Mouse (Mus musculus): ENCODE data around the gene Sox5.
A peak's percentile ranks its signal among the peaks of the same experiment; 100 is the strongest.

Sox5 gene

DNA sequence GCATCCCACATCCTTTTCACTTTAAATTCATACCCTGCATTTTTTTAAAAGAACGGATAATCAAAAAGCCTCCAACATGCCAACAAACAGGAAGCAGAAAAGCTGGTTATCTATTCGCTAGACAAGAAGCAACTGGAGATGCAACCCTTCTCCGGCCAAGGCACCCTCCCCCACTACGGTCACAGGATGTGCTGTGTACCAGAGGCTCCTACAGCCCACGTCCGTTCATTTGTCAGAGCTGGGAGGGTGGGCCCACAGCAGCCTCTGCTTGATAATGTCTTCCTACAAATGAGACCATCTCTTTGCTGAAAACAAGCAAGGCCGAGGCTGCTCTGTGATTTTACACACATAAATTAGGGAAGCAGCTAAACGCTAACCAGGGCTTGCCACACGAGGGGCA, 69.9 kb downstream of the Sox5 start:
- no peak for DNase-seq

DNA sequence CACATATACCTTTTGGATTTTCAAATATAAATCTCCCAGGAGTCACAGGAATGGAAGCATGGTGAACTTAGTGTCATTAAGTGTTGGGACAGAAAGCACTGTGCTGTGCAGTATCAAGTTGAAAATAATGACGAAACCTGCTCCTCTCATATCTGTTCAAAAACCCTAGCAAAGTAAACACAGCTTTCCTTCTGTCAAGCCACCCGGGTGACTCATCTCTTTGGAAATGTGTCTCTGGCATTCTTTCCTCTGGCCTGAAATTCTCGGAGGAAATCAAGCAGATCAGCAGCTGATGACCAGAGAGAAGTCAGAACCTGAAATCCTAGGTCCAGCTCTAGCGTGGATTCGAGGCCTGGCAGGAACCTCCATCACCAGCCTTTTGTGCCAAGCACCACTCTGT, 71.0 kb downstream of the Sox5 start:
- DNase-seq, result no peak

DNA sequence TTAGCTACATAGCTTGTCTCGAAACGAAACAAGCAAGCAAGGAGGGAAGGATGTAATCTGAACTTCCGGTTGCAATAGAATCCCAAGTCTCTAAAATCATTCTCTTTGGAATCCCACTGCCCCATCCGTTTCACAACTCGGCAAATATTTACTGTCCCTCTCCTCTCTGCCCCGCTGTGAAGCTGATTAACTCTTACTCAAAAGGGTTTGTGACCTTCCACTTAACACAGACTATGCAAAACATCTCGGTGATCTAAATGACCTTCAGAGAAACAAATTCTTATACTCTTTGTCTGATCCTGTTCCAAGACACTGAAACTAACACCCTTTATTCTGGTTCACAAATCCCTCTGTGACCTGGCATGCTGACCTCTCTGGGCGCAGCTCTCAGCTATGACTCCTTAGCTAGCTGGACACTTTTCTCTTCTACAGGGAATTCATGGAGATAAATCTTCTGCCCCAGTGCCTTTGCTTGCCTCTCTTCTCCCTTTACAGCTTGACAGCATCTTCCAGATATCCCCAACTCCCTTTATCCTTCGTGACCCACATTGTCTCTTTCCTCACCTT, 72.1 kb downstream of the Sox5 start:
- no peak for DNase-seq

DNA sequence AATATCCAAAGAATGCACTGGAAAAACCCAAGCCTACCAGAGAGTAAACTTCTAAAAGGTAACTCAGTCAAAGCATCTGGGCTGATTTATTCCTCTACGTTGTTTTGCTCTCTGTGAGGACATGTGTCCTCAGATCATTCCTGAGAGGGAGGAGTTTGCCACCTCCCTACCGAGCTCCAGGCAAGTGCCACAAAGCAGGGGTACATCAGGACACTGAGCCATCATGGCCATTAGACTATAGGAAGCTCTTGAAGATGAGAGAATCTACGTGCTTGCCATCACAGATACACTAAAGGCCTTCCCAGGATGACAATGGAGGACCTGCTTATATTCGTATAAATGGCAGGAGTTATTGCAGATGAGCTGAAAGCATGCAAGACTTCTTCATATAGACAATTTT, 73.4 kb downstream of the Sox5 start:
- no peak for DNase-seq

DNA sequence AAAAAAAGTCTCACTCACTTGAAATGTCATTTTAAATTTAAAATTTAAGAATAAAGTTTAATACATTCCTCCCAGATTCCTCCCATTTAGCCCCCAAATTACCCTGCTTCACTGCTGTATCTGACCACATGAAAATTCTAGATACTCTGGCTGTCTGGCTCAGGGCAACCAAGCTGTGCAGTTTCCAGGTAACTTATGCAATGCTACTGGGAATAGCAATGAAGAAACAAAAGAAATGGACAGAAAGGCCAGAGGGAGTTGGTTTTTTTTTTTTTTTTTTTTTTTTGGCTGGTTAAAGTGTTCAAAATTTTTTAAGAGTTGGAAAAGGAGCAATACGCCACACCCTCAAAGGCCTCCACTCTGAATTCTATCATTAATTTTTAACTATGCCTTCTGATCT, 73.8 kb downstream of the Sox5 start:
- no peak for DNase-seq

DNA sequence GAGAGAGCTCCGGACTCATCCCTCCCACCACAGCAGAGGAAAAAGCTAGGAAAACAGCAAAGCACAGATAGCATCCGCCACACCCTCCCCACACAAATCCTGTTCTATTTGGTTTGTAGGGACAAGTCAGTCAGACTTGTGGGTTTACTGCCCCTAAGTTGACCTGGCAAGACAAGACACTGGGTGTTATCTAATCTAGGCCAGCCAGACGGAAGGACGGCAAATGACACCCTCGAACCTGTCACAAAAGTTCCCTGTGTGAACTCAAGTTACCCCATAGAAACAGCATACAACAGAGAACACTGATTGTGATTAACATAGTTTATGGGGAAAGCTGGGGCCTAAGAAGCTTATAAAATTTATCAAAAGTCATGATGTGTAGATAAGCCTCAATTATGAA, 76.8 kb downstream of the Sox5 start:
- DNase-seq, result no peak

DNA sequence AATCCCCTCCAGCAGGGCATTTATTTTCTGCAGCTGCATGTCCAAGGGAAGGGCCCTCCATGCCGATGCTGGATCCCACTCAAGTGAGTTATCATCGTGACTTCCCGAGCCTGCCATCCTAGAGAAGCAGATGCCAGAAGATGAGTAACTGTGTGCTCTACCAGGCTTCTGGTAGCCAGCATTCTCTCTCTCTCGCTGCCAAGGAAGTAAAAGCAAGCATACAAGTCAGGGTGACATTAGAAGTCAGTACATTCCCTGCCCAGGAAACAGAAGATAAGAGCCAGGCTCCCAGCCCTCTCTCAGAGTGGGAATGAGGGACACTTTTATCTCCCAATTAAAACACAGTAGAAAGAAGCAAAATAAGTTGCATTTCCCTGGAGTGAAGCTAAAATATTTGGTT, 86.1 kb downstream of the Sox5 start:
- no peak for DNase-seq

DNA sequence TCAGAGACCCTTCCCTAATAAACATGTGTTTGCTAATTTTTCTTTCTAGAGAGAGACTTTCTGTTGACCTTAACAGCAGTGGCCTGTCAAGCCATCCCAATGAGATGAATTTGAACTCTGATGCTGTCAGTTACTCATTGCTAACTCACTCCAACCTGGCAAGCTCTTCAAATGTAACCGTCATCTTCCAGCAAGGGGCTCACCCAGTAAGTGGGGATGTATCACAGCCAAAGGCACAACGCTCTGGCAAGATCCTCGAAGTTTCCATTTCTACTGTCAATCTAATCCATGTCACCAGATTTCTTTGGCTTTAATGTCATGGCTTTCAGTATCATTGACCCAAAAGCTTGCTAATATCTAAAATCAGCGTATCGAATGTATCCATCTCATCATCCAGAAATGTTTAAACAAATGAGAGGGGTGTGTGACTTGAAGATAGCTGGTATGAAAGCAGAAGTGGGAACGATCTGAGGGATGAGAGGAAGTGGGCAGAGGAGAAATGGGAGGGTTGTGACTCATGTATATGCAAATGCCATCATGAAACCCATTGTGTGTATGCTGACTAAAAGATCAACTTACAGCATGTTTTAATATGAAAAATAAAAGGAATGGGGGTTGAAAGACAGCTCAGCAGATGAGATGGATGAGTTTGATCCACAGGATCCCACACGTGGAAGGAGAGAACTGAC, 88.4 kb downstream of the Sox5 start:
- peak in 1 of 2 experiments; percentile 17 for DNase-seq

DNA sequence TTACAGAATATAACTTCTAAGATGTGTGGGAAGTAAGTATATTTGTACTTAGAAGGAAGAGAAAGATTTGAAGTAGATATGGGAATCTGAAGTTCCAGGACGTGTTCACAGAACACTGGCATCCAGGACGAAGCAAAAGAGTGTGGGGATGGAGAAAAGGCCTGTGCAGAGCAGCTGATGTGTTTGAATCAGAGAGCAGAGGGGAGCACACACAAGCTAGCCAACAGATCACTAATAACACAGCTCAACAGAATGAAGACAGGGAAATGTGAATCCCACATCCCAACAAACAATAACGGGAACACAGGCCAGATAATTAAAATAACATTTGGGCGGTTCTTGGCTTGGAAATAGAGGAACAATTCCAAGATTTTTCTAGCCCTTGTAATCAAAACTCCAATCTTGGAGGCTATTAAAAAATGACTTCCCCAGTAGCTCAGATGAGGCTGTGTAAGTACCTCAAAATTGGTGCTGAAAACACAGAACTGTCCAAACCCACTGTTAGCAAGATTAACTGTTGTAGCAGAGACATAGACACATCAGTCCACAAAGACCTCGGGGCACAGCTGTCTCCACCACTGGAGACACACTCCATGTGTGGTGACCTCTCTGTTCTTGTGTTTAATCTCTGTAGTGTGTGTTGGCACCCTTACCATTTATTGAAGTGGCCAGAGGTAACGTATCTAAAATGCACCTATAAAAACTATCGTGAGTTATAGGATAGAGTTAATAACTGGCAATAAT, 90.3 kb downstream of the Sox5 start:
- no peak for DNase-seq

DNA sequence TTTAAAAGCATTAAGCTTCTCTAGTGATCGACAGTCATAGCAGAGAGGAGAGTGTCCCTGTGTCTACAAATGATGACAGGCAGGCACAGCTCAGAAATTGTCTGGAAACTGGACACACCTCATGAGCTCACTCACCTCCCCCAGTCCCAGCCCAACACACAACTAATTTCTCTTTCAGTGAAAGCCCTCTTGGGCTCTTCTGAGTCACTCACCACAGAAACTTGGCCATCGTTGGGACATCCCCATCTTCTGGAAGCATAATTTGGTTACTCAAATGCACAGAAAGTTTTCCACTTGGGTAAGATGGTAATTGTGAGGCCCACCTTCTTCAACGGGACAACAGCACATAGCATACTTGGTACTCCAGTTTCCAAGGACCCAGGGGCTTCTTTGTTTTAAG, 92.7 kb downstream of the Sox5 start:
- DNase-seq, result peak; percentile 38 to 41

DNA sequence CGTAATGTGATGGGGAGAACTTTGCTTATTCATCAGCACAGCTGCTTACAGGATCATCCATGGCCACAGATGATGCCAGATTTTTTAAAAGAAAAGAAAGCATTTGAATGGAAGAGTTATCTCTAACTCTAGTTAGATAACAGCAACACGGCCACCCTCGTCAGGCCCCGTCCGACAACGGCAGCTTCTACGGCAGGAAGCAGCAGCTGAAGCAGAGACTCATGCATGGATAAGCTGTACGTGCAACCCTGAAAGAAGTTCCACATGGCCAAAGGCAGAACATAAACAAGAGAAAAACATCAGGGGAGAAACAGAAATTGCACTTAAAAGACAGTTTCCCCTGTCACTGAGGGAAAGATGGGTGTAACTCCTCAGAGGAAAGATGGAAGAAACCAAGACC, 94.1 kb downstream of the Sox5 start:
- peak; percentile 53 to 60 for DNase-seq

DNA sequence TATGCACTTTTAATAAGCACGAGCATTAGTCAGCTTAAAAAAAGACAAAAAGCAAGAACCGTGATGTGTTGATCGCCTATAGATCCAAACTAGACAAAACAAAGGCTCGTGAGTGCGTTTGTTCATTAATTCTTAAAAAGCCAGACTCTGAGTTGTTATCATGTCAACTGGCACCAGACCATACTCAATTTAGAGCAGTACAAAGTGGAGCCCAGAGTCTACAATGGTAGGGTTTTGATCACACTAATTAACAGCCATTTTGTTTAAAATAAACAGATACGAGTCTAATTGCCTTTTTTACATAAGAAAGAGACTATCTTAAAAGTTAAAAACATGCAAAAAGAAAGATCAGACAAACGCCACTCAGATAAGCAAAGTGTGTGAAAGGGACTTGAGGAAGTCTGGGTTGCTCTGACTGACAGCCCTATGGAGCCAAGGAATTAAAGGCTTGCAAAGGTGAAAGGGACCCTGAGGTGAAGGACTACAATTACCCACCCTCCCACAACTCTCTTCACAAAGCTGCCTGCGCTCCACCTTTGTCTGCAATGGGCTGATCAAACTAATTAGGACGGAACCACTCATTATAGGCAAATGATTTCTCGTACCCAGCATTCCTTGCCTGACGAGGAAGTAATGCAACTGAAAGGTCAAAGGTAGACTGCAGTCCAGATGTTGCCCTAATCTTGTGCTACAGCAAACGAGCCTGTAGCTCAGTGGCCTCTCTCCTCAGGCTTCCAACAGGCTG, 100.6 kb downstream of the Sox5 start:
- DNase-seq, result no peak

DNA sequence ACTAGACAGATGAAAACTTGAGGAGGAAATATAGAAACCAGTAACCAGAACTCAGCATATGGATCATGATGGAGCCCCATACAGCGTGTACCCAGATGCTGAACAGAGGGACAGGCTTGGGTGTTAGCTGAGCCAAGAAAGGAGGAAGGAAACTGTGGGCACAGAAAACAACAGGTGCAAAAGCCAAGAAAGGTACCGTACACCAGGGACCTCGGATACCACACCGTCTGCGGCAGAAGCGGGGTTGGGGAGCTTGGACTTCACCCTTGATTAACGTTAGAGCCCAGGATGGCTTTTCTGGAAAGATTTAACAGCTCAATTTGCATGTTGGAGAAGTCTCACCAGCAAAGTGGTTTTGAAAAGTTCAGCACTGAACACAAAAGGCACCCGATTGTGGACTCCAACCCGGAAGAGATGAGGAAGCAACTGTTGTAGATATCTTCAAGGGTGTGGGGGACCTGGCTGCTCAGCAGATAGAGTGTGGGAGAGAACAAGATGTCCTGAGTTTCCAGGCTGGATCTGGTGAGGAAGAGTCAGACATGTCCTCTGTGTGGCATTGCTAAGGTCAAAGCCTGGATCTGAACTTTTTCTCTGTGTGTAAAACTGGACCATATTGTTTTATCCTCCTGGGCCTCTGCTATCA, 104.2 kb downstream of the Sox5 start:
- DNase-seq, result peak; percentile 66 to 68

DNA sequence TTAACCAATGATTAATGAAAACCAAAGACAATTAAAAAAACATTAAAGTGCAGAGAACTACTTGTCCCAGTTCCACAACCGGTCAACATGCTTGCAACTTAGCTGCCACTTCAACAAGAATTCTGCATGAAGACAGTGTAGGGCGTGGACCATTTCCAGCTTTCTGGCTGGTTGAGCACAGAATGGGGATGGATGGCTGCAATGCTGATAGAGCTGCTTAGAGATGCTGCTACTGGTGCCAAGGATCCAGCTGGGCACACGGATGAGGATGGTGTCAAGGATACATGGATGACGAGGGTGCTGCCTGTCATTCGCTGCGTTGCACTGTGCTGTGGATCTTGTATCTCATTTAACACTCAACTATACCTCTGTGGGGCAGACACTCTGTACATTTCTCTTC, 106.7 kb downstream of the Sox5 start:
- DNase-seq, result no peak

DNA sequence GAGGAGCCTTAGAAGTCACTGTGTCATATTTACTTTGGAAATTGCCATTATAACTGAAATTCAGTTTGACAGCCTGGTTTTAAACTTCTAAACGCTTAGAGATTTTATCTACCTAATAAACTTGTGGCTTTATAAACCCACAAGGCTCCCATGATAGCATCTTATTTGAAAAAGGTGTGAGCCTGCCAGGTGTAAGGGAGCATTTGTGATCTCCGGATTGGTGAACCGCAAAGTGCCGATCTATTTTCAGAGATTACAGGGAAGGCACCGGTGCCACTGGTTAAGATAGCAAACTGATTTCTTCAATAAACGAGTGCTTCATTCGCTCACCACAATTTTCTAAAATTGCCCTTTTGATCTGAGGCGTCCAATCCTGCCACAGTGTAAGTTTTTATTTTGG, 107.9 kb downstream of the Sox5 start:
- no peak for DNase-seq

DNA sequence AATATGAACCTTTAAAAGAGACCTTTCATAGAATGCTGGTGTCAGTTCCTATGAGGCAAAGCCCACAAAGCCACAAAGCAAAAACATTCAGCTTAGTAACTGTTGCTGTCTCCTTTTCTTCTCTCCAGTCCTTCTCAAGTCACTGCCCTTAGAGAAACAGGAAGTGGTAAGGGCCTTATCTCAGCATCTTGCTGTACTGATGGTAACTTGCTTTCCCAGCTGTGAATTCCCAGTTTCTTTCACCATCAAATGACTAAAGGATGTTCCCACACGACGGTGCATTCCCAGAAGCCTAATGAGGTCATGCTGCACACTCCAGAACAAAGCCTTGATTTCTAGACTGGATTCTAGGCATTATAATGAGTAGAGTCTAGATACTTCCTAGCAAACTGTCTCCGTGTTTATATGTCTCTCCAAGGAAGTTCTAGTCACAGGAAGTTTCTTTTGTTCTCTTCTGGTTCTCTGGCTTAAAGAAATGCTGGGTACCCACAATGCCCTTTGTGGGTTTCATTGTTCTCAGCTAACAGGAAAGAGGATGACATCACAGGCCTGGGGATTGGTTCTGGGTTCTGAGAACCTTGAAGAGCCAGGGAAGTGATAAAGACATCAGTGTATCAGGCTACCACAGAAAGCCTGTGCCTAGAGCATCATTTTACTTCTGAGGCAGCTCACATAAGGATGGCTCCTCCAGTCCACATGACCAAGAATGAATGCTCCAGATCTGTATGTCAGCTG, 111.2 kb downstream of the Sox5 start:
- peak; percentile 23 to 29 for DNase-seq

DNA sequence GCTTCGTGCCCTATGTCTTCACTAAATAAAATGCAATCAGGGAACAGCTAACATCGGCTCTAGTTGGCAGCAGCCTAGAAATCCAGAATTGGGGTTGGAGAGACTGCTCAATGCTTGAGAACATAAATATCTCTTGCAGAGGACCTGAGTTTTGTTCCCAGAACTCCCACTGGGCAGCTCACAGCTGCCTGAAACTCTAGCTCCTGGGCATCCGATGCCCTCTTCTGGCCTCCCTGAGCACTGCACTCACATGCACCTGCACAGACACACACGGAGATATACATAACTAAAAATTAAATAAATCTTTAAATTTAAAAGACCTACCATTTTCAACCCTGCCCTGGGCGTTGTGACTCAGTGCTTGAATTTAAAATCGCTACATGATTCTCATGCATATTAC, 115.2 kb downstream of the Sox5 start:
- DNase-seq, result no peak

DNA sequence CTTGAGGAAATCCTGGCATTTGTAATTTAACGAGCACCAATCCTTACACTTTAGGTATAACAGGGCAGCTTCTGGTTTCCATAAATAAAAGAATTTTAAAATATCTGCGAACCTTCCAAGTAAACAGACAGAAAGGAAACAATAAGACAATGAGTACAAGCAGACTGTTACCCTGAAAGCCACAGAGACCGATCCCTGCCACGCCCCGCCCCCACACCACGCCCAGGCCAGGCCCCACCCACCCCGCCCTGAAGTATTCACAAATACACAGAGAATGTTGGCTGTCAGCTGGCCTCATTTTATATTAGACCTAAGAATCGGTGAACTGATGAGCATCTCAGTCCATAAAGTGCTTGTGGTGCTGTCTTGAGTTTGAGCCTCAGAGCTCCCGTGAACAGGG, 117.0 kb downstream of the Sox5 start:
- DNase-seq, result no peak

DNA sequence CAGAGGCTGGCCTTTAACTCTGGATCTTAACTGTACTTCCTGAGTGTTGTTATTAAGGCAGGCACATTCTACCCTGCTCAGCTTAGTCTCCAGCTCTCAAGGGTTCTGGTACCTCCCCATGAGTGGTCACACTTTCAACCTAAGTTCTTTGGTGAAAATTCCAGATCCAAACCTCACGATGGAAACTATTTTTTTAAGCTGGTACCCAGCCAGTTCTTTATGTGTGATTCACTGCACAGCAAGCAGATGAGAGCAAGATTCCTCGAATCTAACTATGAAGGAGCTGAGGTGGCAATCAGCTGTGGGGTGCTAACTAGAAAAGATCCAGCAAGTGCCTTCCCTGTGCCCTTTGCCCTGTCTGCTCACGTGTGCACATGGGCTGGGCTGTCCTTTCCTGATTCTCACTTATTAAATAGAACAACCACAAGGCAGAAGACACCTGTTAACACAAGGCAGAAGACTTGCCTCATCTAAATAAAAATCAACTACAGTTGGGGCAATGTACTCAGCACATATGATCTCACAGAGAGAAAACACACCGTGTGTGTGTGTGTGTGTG, 118.2 kb downstream of the Sox5 start:
- no peak for DNase-seq

DNA sequence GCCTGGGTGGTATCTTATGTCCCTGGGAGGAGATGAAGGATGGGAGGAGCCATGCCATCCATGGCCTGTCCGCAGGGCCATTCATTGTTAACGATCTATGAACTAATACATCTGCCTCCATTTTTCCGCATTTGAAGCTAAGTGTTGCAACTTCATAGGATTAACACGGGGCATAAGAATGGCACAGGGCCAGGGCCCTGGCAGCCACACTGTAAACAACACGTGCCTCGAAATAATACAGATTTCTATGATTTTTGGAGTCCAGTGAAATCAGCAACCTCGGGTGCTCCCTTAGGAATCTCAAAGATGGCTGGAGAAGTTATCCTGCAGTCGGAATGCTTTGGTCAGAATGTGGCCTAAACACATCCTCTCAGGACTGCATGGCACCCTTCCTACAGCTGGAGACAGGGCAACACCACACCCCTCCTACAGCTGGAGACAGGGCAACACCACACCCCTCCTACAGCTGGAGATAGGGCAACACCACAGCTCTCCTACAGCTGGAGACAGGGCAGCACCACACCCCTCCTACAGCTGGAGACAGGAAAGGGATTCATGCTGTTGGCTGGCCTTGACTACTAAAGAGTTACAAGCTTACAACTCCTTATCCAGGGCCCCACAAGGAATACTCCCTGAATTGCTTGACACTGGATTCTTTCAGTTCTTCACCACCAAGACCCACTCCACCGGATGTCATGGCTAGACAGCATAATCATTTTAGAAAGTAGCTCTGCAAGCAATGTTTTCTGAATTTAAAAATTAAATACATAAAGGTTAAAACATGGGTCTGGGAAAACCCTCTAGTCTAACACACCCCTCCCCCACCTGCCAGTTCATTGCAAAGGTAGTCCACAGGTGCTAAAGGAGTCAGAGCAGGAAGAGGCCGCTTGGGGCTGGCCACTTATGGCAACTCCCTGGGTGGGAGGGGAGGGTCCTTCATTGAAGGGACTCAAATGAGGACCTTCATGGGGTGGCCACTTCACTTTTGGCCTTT, 122.4 kb downstream of the Sox5 start:
- no peak for DNase-seq

DNA sequence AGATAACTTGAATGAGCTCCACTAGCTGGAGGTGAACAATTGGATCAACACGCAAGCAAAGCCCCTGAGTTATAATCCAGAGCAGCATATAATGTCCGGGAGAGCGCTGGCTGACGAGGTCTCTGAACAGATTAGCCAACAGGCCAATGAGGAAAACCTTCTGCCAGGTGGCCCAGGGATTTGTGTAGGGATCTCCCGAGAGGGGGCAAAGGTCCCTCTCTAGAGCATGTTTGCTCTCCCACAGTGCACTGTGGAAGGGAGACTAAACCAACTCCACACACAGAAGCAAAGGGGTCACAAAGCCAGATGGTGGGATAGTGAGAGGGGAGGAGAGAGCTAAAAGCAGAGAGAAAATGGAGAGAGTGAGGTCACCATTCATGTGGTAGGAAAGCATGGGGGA, 128.9 kb downstream of the Sox5 start:
- no peak for DNase-seq

All from B cell, adult 2 months (primary cell).